Mouse (Mus musculus) embryonic facial prominence, embryonic 12.5 days (tissue): ENCODE results near the gene Ctnnbl1. TPM values are rescaled to one million over a fixed set of nuclear protein-coding genes. Genes with fewer than 3 reads are reported as not detected.

Experiments used
- ATAC-seq: fragments of 200-750 bp; cut with Nextera tagmentation; 2 replicates; pipeline ENCODE4 v1.8.0; 2017; ENCODE audit not compliant: insufficient number of reproducible peaks, insufficient read depth, low FRiP score, low TSS enrichment
- H3K27ac ChIP-seq: fragments of 300-500 bp; sonication (generic); 2 replicates; pipeline ENCODE4 v1.5.1; 2016; ENCODE audit warnings: mild to moderate bottlenecking
- H3K27me3 ChIP-seq: fragments of 300-500 bp; sonication (generic); 2 replicates; pipeline ENCODE4 v1.6.1; 2016; ENCODE audit warnings: mild to moderate bottlenecking, moderate library complexity
- H3K36me3 ChIP-seq: fragments of 300-500 bp; sonication (generic); 2 replicates; pipeline ENCODE4 v1.6.1; 2016; ENCODE audit warnings: mild to moderate bottlenecking
- H3K4me1 ChIP-seq: fragments of 300-500 bp; sonication (generic); 2 replicates; pipeline ENCODE4 v1.6.1; 2016
- H3K4me2 ChIP-seq: fragments of 300-500 bp; sonication (generic); replicated peaks from 2 replicates; pipeline ENCODE4 v1.6.1; 2016; ENCODE audit warnings: mild to moderate bottlenecking, moderate library complexity
- H3K4me3 ChIP-seq: fragments of 300-500 bp; sonication (generic); 2 replicates; pipeline ENCODE4 v1.5.1; 2016; ENCODE audit warnings: mild to moderate bottlenecking
- H3K9ac ChIP-seq: fragments of 300-500 bp; sonication (generic); 2 replicates; pipeline ENCODE4 v1.6.1; 2016; ENCODE audit warnings: mild to moderate bottlenecking, moderate library complexity
- H3K9me3 ChIP-seq: fragments of 300-500 bp; sonication (generic); 2 replicates; pipeline ENCODE4 v1.6.1; 2016; ENCODE audit warnings: mild to moderate bottlenecking, moderate library complexity
- WGBS: fragments of 180-500 bp; shearing (Covaris S2); methylation state at CpG from one replicate; pipeline ENCODE4 v1.1.7; 2016; 5-methylcytosine and 5-hydroxymethylcytosine counted together
- polyA plus RNA-seq: library from polyadenylated mRNA; unstranded; fragments of >200 nt; fragmentation: Nextera tagmentation; extraction: Ambion mirVana; gene quantifications from 2 replicates; pipeline ENCODE4 v1.2.1, GENCODE M21; 2016

Ctnnbl1 gene
- polyA plus RNA-seq, 1 experiment from 2014 or later, result 74.0 TPM

DNA sequence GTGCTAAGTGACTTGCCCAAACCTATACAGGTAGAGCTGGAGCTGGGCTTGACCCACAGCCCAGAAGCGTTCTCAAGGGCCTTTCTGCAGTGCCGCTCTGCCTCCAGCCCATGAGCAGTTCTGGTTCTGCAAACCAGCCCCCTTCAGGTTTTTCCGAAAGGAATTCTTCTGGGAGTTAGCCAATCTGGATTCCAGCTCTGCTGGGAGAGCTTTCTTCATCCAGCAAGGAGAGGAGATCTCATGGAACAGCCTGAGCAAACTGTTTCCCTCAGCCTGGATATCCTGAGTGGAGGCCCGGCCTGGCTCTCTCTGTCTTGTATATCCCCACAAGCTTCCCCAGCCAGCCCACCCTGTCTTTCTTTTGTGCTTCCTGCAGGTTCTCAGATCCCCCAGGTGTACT lies 75.9 kb downstream of the Ctnnbl1 start:
- H3K27me3 ChIP-seq, result no peaks in the 10 kb centered on the region
- 87% methylated on average over 4 of the region's 4 CpGs for WGBS
- no peak overlapping the region for H3K27ac ChIP-seq
- peaks cover 22% of the 10 kb centered on the region; the same call in 1 of the 2 replicates for H3K36me3 ChIP-seq
- H3K4me3 ChIP-seq, result no peak overlapping the region
- H3K9ac ChIP-seq, result no peak overlapping the region
- peaks cover 4% of the 10 kb centered on the region for H3K4me1 ChIP-seq
- no peak overlapping the region for H3K4me2 ChIP-seq
- ATAC-seq, result no peak
- H3K9me3 ChIP-seq, result no peaks in the 10 kb centered on the region

DNA sequence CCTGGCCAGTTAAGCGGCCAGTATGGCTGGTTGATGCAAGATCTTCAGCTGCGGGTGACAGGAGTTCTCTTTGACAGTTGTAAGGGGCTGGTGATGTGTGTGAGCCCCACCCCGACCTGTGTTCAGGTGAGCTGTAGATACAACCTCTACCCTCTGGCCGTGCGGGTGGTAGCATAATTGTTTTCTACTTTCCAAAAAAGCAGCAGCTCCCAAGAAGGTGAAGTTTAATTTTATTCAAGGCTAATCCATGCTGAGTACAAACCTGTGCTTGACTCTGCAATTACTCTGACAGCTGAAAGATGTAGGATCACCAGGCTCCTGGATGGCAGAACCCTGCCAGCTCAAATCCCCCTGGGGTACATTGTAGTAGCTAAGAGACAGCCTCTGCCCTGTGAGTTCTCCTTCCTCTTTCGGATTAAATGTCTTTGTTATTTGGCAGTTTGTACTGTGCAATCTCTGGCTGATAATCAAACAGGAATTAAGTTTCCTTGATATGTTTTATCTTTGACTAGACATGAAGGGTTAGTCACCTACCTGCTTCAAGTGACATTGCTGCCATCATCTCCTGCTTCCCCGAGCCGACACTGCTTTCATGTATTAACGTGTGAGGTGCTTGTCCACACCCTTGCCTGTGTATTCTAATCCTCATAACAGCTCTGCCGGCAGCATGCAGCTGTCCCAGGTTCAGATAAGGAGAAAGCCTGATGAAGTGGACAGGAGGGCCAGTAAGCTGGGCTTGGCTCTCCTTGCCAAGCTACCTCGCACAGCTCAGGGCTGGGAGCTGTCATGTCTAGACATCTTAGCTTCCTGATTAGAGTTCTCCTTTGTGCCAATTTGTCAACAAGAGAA lies 77.1 kb downstream of the Ctnnbl1 start:
- no peak overlapping the region for H3K9ac ChIP-seq
- H3K36me3 ChIP-seq, result peaks cover 22% of the 10 kb centered on the region; the same call in 1 of the 2 replicates
- H3K4me1 ChIP-seq, result no peaks in the 10 kb centered on the region
- H3K27ac ChIP-seq, result no peak overlapping the region
- H3K4me2 ChIP-seq, result no peak overlapping the region
- H3K27me3 ChIP-seq, result no peaks in the 10 kb centered on the region
- H3K9me3 ChIP-seq, result no peaks in the 10 kb centered on the region
- 77% methylated on average over 11 of the region's 11 CpGs for WGBS
- ATAC-seq, result no peak
- H3K4me3 ChIP-seq, result no peak overlapping the region

DNA sequence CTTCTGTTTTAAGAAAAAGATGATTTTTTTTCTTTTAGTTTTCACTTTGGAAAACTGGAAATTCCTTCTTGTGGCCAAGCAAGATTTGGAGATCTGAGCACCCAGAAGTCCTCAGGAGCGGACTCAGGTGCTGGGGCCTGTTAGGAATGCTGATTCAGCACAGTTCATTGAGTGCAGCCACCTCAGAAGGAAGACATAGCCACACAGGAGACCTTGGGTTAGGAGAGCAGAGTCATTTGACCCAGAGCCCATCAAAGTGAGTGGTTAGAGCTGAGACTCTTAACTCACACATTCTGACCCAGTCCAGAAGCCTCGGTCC lies 77.7 kb downstream of the Ctnnbl1 start:
- H3K27me3 ChIP-seq, result no peaks in the 10 kb centered on the region
- ATAC-seq, result no peak
- no peak overlapping the region for H3K4me3 ChIP-seq
- H3K36me3 ChIP-seq, result peaks cover 21% of the 10 kb centered on the region; the same call in 1 of the 2 replicates
- no peaks in the 10 kb centered on the region for H3K4me1 ChIP-seq
- no peak overlapping the region for H3K27ac ChIP-seq
- no peak overlapping the region for H3K4me2 ChIP-seq
- no peaks in the 10 kb centered on the region for H3K9me3 ChIP-seq
- 93% methylated on average over 2 of the region's 2 CpGs for WGBS
- H3K9ac ChIP-seq, result no peak overlapping the region

DNA sequence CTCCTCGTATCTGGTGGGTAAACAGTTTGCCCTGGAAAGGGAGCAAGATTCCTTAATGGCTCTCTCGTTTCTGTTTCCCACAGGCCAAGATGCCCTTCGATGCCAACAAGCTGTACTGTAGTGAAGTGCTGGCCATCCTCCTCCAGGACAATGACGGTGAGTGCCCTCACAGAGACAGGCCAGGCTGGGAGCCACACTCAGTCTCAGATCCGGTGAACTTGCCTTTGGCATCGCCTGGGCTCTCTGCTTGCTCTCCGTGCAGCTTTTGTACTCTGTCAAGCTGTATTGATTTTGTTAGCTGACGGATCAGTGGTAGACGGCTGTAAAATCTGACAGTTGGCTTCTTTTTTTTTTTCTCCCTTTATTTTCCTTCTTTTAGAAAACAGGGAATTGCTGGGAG lies 80.5 kb downstream of the Ctnnbl1 start:
- Histone ChIP-seq H3K27ac (no peak overlapping the region), H3K36me3 (peaks cover 9% of the 10 kb centered on the region; the same call in 1 of the 2 replicates)
- 85% methylated on average over 9 of the region's 9 CpGs for WGBS

DNA sequence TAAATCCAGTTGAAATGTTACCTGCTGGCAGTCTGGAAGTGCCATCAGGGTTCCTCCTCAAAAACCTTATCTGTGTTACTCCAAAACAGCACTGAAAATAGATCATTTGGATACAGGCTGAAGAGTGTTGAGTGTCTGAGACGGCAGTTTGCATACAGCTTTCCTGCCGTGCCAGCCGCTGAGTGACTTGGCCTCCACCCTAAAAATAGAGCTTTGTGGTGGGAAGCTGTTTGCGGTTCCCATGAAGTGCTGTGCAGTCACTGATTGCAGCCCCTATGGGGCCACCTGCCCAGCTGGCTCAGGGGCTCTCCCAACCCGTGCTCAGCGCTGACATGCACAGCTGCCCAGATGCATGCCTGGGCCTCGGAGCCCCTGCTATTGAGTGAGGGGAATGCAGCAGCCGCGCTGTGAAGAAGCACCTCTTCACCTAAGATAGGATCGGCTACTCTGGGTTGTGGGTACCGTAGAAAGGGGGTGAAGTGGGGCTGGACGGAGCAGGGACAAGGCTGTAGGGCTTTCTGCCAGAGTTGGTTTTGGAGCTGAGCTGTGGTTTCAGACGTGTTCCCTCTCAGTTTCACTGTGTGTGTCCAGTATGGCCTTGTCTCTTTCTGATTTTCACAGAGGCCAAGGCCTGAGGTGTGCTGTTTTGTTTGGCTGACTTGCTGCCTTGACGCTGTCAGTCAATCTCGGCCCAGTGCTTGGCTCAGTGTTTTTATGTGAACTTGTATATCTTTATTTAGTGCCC lies 81.5 kb downstream of the Ctnnbl1 start:
- Histone ChIP-seq H3K27ac (no peak overlapping the region), H3K4me2 (no peak overlapping the region), H3K4me1 (no peaks in the 10 kb centered on the region), H3K9me3 (no peaks in the 10 kb centered on the region), H3K36me3 (peaks cover 2% of the 10 kb centered on the region; the same call in 1 of the 2 replicates), H3K27me3 (no peaks in the 10 kb centered on the region), H3K9ac (no peak overlapping the region), H3K4me3 (no peak overlapping the region)
- ATAC-seq, result no peak
- WGBS, result 79% methylated on average over 15 of the region's 15 CpGs

More for the DNA sequence above, 80.5 kb downstream of the Ctnnbl1 start:
- Histone ChIP-seq H3K9ac (no peak overlapping the region), H3K4me3 (no peak overlapping the region), H3K9me3 (no peaks in the 10 kb centered on the region), H3K27me3 (no peaks in the 10 kb centered on the region), H3K4me1 (no peaks in the 10 kb centered on the region), H3K4me2 (no peak overlapping the region)
- ATAC-seq, result no peak

DNA sequence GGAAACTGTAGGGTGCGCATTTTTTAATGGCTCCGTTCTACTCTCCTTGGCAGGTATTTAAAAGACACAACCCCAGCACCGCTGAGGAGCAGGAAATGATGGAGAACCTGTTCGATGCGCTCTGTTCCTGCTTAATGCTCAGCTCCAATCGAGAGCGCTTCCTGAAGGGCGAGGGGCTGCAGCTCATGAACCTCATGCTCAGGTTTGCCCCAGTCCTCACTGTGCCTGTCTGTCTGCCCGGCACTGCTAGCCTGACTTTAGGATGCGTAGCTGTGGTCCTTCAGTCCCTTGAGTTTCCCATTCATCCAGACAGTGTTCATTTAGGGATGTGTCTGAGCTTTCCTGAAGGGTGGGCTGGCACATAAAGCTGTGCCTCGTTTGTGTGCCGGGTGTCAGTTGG lies 82.2 kb downstream of the Ctnnbl1 start:
- no peaks in the 10 kb centered on the region for H3K4me1 ChIP-seq
- 93% methylated on average over 12 of the region's 12 CpGs for WGBS
- ATAC-seq, result no peak

DNA sequence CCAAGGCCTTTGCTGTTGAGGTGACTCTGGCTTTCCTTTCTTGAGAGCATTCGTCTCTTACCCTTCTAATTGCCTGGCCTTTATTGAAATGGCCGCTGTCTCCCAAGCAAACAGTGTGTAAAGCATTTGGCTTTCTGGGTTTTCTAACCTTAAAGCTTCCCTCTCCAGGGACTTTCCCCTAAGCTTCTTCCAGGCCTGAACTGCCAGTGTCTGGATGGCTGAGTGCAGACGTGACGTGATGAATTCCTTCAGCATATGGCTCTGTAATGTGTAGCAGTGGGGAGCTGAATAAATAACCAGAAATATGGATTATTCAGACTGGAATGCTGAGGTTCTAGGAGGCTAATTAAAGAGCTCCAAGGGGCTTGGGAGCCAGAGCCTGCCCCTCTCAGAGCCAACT lies 84.1 kb downstream of the Ctnnbl1 start:
- Histone ChIP-seq H3K4me2 (no peak overlapping the region), H3K4me3 (no peak overlapping the region), H3K27me3 (no peaks in the 10 kb centered on the region), H3K36me3 (0 out of 2 replicates have a peak, but pooled peaks cover 2% of the 10 kb centered on the region), H3K27ac (peak overlapping the region; percentile 31; the same call in 1 of the 2 replicates), H3K9me3 (no peaks in the 10 kb centered on the region), H3K9ac (no peak overlapping the region), H3K4me1 (no peaks in the 10 kb centered on the region)
- ATAC-seq, result no peak
- WGBS, result 62% methylated on average over 4 of the region's 4 CpGs

More for the DNA sequence above, 82.2 kb downstream of the Ctnnbl1 start:
- H3K36me3 ChIP-seq, result peaks cover 2% of the 10 kb centered on the region; the same call in 1 of the 2 replicates
- no peak overlapping the region for H3K9ac ChIP-seq
- H3K4me3 ChIP-seq, result no peak overlapping the region
- H3K4me2 ChIP-seq, result no peak overlapping the region
- H3K9me3 ChIP-seq, result no peaks in the 10 kb centered on the region
- H3K27me3 ChIP-seq, result no peaks in the 10 kb centered on the region
- H3K27ac ChIP-seq, result no peak overlapping the region

DNA sequence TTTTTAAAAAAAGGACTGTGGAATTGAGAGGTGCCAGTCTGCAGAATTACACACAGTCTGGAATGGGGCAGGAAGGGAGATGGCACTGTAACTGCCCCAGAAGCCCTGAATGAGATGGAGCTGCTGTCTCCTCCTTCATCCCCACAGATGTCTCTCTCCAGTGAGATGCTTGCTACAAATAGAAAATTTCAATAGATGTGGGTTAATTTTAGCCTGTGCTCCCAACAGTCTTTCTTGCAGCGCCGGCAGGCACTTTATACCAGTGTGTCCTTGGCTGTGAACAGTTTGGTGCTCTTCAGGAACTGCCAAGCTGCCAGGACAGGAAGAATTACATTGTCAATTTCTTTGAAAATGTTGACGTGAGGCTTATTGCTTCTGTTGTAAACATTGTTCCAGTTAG lies 86.3 kb downstream of the Ctnnbl1 start:
- Histone ChIP-seq H3K36me3 (no peaks in the 10 kb centered on the region), H3K4me3 (no peak overlapping the region), H3K9me3 (no peaks in the 10 kb centered on the region), H3K4me2 (no peak overlapping the region), H3K4me1 (no peaks in the 10 kb centered on the region), H3K27ac (no peak overlapping the region), H3K9ac (no peak overlapping the region), H3K27me3 (no peaks in the 10 kb centered on the region)
- no peak for ATAC-seq
- WGBS, result 83% methylated on average over 3 of the region's 3 CpGs

DNA sequence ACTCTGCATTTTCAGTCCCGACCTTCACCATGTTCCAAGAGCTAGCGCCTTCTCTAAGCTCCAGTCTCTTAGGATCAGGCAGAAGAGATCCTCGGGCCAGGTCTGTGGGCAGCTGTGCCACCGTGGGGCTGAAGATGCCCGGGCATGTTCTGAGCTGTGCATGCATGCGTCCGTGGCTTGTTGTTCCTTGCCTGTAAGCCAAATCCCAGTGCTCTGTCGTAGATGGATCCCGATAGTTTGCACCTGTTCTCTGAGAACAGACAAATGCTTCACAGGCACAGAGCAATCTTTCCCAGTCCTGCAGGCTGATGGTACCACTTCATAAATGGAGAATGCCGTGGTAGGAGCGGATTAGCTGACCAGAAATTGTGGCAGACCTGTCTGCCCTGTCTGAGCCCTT lies 87.0 kb downstream of the Ctnnbl1 start:
- Histone ChIP-seq H3K36me3 (no peaks in the 10 kb centered on the region), H3K9me3 (no peaks in the 10 kb centered on the region), H3K27me3 (no peaks in the 10 kb centered on the region), H3K4me2 (no peak overlapping the region), H3K9ac (no peak overlapping the region), H3K4me3 (no peak overlapping the region), H3K4me1 (no peaks in the 10 kb centered on the region), H3K27ac (no peak overlapping the region)
- 91% methylated on average over 11 of the region's 11 CpGs for WGBS
- ATAC-seq, result no peak

DNA sequence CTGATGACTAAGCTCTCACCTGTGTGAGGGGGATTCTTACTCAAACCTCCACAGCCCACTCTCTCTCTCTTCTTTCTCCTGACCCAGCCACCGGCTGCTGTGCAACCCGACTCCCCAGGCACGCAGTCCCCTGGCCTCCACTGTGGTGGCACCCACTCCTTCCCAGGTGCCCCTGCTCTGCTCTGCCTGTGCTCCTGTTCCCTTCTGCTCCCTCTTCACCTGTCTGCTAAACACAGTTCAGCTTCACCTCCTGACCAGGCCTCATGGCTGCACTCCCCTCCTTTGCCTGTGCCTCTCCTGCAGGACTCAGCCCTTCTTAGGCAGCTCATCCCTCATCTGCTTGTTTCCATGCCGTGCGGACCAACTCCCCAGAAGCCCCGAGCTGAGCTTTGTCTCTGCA lies 92.9 kb downstream of the Ctnnbl1 start:
- Histone ChIP-seq H3K4me1 (no peaks in the 10 kb centered on the region), H3K9ac (no peak overlapping the region), H3K9me3 (no peaks in the 10 kb centered on the region), H3K4me3 (no peak overlapping the region), H3K27ac (no peak overlapping the region), H3K36me3 (no peaks in the 10 kb centered on the region), H3K27me3 (no peaks in the 10 kb centered on the region), H3K4me2 (no peak overlapping the region)
- no peak for ATAC-seq
- WGBS, result 77% methylated on average over 6 of the region's 6 CpGs

DNA sequence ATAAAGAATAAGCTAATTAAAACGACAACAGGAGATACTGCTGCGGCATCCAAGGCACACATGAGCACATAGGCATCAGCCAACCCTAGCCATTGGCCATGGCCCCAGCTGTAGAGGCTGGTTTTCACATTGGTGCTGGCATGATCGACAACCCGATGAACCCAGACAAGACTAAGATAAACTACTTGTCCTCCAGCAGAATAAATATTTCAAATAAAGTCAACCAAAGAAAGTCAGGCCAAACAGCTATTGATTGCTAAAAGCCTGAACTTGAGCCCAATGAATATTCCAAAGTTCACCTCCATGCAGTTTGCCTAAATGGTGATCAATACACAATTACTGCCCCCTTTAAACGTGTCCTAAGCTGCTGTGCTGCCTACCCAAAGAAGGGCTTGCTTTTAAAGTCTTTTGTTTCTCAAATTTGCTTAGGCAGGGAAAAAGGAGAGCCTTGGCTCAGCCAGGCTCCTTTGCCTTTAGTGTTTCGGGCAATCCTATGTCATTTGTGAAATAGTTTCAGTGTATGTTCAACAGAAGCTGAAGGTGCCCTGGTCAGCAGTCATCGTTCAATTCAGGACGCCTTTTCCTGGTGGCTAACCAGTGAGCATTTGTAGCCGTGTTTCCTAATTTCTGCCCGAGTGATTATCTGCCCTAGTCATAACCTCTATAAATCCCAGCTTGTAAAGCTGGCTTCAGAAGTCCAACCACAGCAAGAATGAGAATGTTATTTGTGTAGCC lies 93.6 kb downstream of the Ctnnbl1 start:
- no peaks in the 10 kb centered on the region for H3K4me1 ChIP-seq
- H3K27ac ChIP-seq, result no peak overlapping the region
- ATAC-seq, result no peak
- H3K4me3 ChIP-seq, result no peak overlapping the region
- H3K9me3 ChIP-seq, result no peaks in the 10 kb centered on the region
- H3K27me3 ChIP-seq, result no peaks in the 10 kb centered on the region
- no peaks in the 10 kb centered on the region for H3K36me3 ChIP-seq
- no peak overlapping the region for H3K9ac ChIP-seq
- H3K4me2 ChIP-seq, result no peak overlapping the region
- 86% methylated on average over 10 of the region's 10 CpGs for WGBS
